ENCODE assay signal across 7 mouse cellular contexts in genomic region chr8:123654763-123655162, GRCm38 (mm10). TPM values are rescaled to one million over a fixed set of nuclear protein-coding genes. Genes with fewer than 3 reads are reported as not detected.
DNase-seq lines count a peak whose midpoint lies in the region; ATAC-seq and TF ChIP-seq lines count a peak whose summit lies in the region.

No protein-coding gene starts in this region.

- peak overlapping the region; percentile 79 for H3K4me2 ChIP-seq in hindbrain, embryonic 13.5 days
- H3K4me2 ChIP-seq in midbrain, embryonic 12.5 days (replicated peaks) = peak overlapping the region; percentile 70

- H3ac ChIP-seq in C2C12 (ENCODE audit: control insufficient read depth, insufficient read length, low read depth) = peak overlapping the region; percentile 30

- H3K9me3 ChIP-seq in hindbrain, embryonic 13.5 days = no peaks in the 10 kb centered on the region
- no peaks in the 10 kb centered on the region for H3K9me3 ChIP-seq in midbrain, embryonic 12.5 days

- 17% methylated on average over 5 of the region's 5 CpGs for WGBS in hindbrain, embryonic 13.5 days
- 6% methylated on average over 5 of the region's 5 CpGs for WGBS in midbrain, embryonic 12.5 days

- H3K4me3 ChIP-seq in C2C12 (ENCODE audit: insufficient read depth, poor library complexity, severe bottlenecking) = peak overlapping the region; percentile 59
- peak overlapping the region; percentile 79 for H3K4me3 ChIP-seq in hindbrain, embryonic 13.5 days
- H3K4me3 ChIP-seq in midbrain, embryonic 12.5 days = peak overlapping the region; percentile 73

- peak overlapping the region; percentile 23; the same call in 1 of the 2 replicates for H3K27ac ChIP-seq in hindbrain, embryonic 13.5 days
- H3K27ac ChIP-seq in midbrain, embryonic 12.5 days (replicated peaks) = no peak overlapping the region

- H3K27me3 ChIP-seq in C2C12 (ENCODE audit: control insufficient read depth, insufficient read depth, insufficient read length) = no peaks in the 10 kb centered on the region
- H3K27me3 ChIP-seq in hindbrain, embryonic 13.5 days = no peaks in the 10 kb centered on the region
- H3K27me3 ChIP-seq in midbrain, embryonic 12.5 days = no peaks in the 10 kb centered on the region

- peaks cover 26% of the 10 kb centered on the region for H3K4me1 ChIP-seq in hindbrain, embryonic 13.5 days (replicated peaks)
- H3K4me1 ChIP-seq in midbrain, embryonic 12.5 days = peaks cover 19% of the 10 kb centered on the region

- no peak for TF ChIP-seq CTCF in C2C12 (IDR thresholded peaks at IDR 0.05; ENCODE audit: control insufficient read depth, insufficient read depth, insufficient read length)

- peak overlapping the region; percentile 89 for H3K9ac ChIP-seq in hindbrain, embryonic 13.5 days
- H3K9ac ChIP-seq in midbrain, embryonic 12.5 days (replicated peaks) = peak overlapping the region; percentile 88; the same call in 1 of the 2 replicates

- ATAC-seq in hindbrain, embryonic 13.5 days (ENCODE audit: low FRiP score) = no peak
- ATAC-seq in midbrain, embryonic 12.5 days (ENCODE audit: low FRiP score, low read depth) = no peak
- no peak for ATAC-seq in activated CD4-positive, CD25-positive, alpha-beta regulatory T cell, adult 4 months

- H3K79me3 ChIP-seq in C2C12 (ENCODE audit: low read depth) = peaks cover 26% of the 10 kb centered on the region

- peaks cover 59% of the 10 kb centered on the region for H3K79me2 ChIP-seq in C2C12 (ENCODE audit: control insufficient read depth, insufficient read depth)

- peaks cover 35% of the 10 kb centered on the region for H3K36me3 ChIP-seq in C2C12 (ENCODE audit: control insufficient read depth, insufficient read depth)
- H3K36me3 ChIP-seq in hindbrain, embryonic 13.5 days = peaks cover 33% of the 10 kb centered on the region
- peaks cover 28% of the 10 kb centered on the region for H3K36me3 ChIP-seq in midbrain, embryonic 12.5 days

- peak; percentile 37 for DNase-seq in 3T3-L1 (ENCODE audit: low read depth, low spot score)
- no peak for DNase-seq in kidney, postnatal 4 days
- no peak for DNase-seq in cerebellum, postnatal 25 days

TF ChIP-seq in C2C12, 6 proteins besides CTCF, POLR2A, EP300 and RAD21:
- TF ChIP-seq CEBPB (IDR thresholded peaks at IDR 0.05; ENCODE audit: low read depth) (no peak), MYOD1 (IDR thresholded peaks at IDR 0.05; ENCODE audit: control insufficient read depth, insufficient read length, low read depth) (no peak), MAX (IDR thresholded peaks at IDR 0.05) (no peak)
TF ChIP-seq in C2C12: peak in this region for 0.

RNA-seq across cellular contexts. Expression of gene Rhou, which starts 1.0 kb away (rescaled TPM):
- 22.7 TPM for polyA plus RNA-seq in C2C12 (2012; fragmentation: generic; extraction: Trizol)
- polyA plus RNA-seq in hindbrain, embryonic 13.5 days (2015; fragmentation: Nextera tagmentation; extraction: Ambion mirVana) = 11.3 and 12.2 TPM in 2 replicates
- polyA plus RNA-seq in midbrain, embryonic 12.5 days (2016; fragmentation: Nextera tagmentation; extraction: Ambion mirVana) = 8.3 and 8.4 TPM in 2 replicates
- polyA plus RNA-seq in activated CD4-positive, CD25-positive, alpha-beta regulatory T cell, adult 4 months (2017; shearing (Covaris generic)) = not detected
